19 mouse cellular contexts compared by ENCODE assay signal in the genomic region with DNA sequence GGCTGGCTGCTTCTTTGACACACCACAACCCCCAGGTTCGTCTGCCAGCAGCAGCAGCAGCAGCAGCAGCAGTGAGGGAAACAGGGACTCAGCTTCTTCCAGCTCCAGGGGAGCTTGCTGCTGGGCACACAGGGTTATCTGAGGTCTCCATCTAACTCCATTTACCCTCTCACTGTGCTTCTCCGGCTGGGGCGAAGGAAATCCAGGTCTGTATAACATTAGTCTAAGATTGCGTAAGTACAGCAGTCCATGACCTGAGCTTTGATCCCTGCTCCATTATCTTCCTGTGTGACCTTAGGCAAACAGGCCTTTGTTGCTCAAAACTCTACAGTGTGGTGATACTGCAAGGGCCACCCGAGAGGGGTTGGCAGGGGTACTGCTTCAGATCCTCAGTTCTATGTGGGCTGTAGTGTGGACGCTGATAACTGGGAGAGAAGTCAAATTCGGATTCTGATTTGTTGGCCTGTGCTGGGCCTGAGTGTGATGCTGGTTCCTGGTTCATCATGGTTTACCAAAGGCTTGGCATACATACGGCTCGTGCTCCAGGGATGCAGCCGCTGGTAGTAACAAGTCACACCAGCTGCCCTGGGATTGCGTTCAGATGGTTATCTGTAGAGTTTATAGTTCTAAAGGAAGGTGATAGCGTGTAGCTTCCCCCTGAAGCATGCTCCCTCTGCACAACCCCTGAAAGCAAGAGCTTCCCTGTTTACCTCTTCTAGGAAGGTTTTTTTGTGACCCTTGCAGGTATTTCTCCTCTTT.
DNase-seq lines count a peak whose midpoint lies in the region; ATAC-seq and TF ChIP-seq lines count a peak whose summit lies in the region.
"Had no signal": no experiment of that assay in that cellular context is flagged by ENCODE, and none has a peak within 500 bp of the region (broad histone marks: within the 10 kb centered on the region; RNA-seq: fewer than 3 reads in every experiment).

No protein-coding gene starts in this region.

- no peaks in the 10 kb centered on the region for H3K27me3 ChIP-seq in heart, embryonic 13.5 days (replicated peaks)
- no peaks in the 10 kb centered on the region for H3K27me3 ChIP-seq in heart, adult 2 months (ENCODE audit: control insufficient read depth, insufficient read depth, low read length)
- no peaks in the 10 kb centered on the region for H3K27me3 ChIP-seq in liver, adult 2 months (ENCODE audit: control insufficient read depth, insufficient read depth, low read length)
- no peaks in the 10 kb centered on the region for H3K27me3 ChIP-seq in stomach, embryonic 15.5 days (replicated peaks)
- H3K27me3 ChIP-seq: embryonic facial prominence, embryonic 12.5 days; limb, embryonic 15.5 days; midbrain, embryonic 13.5 days had no signal

- H3K4me1 ChIP-seq in heart, embryonic 13.5 days, result peaks cover 21% of the 10 kb centered on the region
- H3K4me1 ChIP-seq in heart, adult 2 months (ENCODE audit: control insufficient read depth, insufficient read depth, low read length), result peaks cover 2% of the 10 kb centered on the region; the same call in 1 of the 2 replicates
- peaks cover 19% of the 10 kb centered on the region for H3K4me1 ChIP-seq in liver, adult 2 months (ENCODE audit: control insufficient read depth, insufficient read depth, low read length)
- peaks cover 8% of the 10 kb centered on the region for H3K4me1 ChIP-seq in stomach, embryonic 15.5 days

- no peak for TF ChIP-seq EP300 in heart, adult 2 months (IDR thresholded peaks at IDR 0.05; ENCODE audit: insufficient read depth, low read depth, low read length)

- H3K4me2 ChIP-seq in heart, embryonic 13.5 days, result no peak overlapping the region
- no peak overlapping the region for H3K4me2 ChIP-seq in stomach, embryonic 15.5 days
- H3K4me2 ChIP-seq: embryonic facial prominence, embryonic 12.5 days; limb, embryonic 15.5 days; midbrain, embryonic 13.5 days had no signal

- H3K4me3 ChIP-seq in heart, embryonic 13.5 days, result no peak overlapping the region
- no peak overlapping the region for H3K4me3 ChIP-seq in heart, adult 2 months
- H3K4me3 ChIP-seq in liver, adult 2 months (ENCODE audit: insufficient read depth, low read depth, low read length), result no peak overlapping the region
- no peak overlapping the region for H3K4me3 ChIP-seq in stomach, embryonic 15.5 days (replicated peaks)
- H3K4me3 ChIP-seq: embryonic facial prominence, embryonic 12.5 days; forebrain, embryonic 10.5 days; limb, embryonic 15.5 days; midbrain, embryonic 13.5 days; myocyte had no signal

- 58% methylated on average over 12 of the region's 12 CpGs for WGBS in heart, embryonic 13.5 days
- 87% methylated on average over 12 of the region's 12 CpGs for WGBS in heart, adult 2 months
- 23% methylated on average over 12 of the region's 12 CpGs for WGBS in liver, adult 2 months
- 56% methylated on average over 12 of the region's 12 CpGs for WGBS in stomach, embryonic 15.5 days

- 0 out of 2 replicates have a peak, but pooled peaks cover 3% of the 10 kb centered on the region for H3K36me3 ChIP-seq in heart, embryonic 13.5 days
- no peaks in the 10 kb centered on the region for H3K36me3 ChIP-seq in heart, adult 2 months (ENCODE audit: control insufficient read depth, insufficient read depth, low read length)
- H3K36me3 ChIP-seq in liver, adult 2 months (ENCODE audit: control insufficient read depth, insufficient read depth, low read length), result no peaks in the 10 kb centered on the region
- H3K36me3 ChIP-seq in stomach, embryonic 15.5 days, result no peaks in the 10 kb centered on the region
- H3K36me3 ChIP-seq: embryonic facial prominence, embryonic 12.5 days; limb, embryonic 15.5 days; midbrain, embryonic 13.5 days had no signal

- H3K27ac ChIP-seq in heart, embryonic 13.5 days (replicated peaks), result peak overlapping the region; percentile 67
- no peak overlapping the region for H3K27ac ChIP-seq in heart, adult 2 months
- H3K27ac ChIP-seq in liver, adult 2 months (replicated peaks; ENCODE audit: insufficient read depth, low read depth, low read length), result peak overlapping the region; percentile 77
- H3K27ac ChIP-seq in stomach, embryonic 15.5 days, result peak overlapping the region; percentile 85
- H3K27ac ChIP-seq: embryonic facial prominence, embryonic 12.5 days; forebrain, embryonic 10.5 days; midbrain, embryonic 13.5 days had no signal

- peak; percentile 41 for DNase-seq in adrenal gland, adult 2 months
- no peak for DNase-seq in adrenal gland, postnatal 14 days
- no peak for DNase-seq in heart, adult 2 months
- DNase-seq in liver, adult 2 months (ENCODE audit: extremely low read depth, low read depth, low spot score), result peak; percentile 100
- DNase-seq in kidney, adult 9 months, result no peak
- no peak for DNase-seq in left cerebral cortex, postnatal 14 days (ENCODE audit: low spot score in 2 of 2)
- DNase-seq: cerebellum, adult 18-20 months; kidney, postnatal 10 days; layer of hippocampus, adult 9-11 months; retina, postnatal 1 day; thymus, postnatal 14 days had no signal

- ATAC-seq in heart, embryonic 13.5 days (ENCODE audit: extremely low read depth, insufficient number of reproducible peaks, low FRiP score, low TSS enrichment), result no peak
- 0 out of 2 replicates have a peak, but pooled peaks have one; percentile 30 for ATAC-seq in stomach, embryonic 15.5 days (ENCODE audit: insufficient read depth, low FRiP score, low read depth)
- ATAC-seq: activated CD4-positive, CD25-positive, alpha-beta regulatory T cell, adult 4 months; midbrain, embryonic 13.5 days had no signal

- H3K79me2 ChIP-seq in heart, adult 2 months (replicated peaks; ENCODE audit: control insufficient read depth, insufficient read depth, low read length), result no peaks in the 10 kb centered on the region
- H3K79me2 ChIP-seq in liver, adult 2 months (ENCODE audit: control insufficient read depth, insufficient read depth, low read length), result no peaks in the 10 kb centered on the region

- no peak for TF ChIP-seq CTCF in heart, adult 2 months (IDR thresholded peaks at IDR 0.05)
- TF ChIP-seq CTCF in liver, adult 2 months (IDR thresholded peaks at IDR 0.05; ENCODE audit: low read depth, low read length), result no peak

- H3K9me3 ChIP-seq in heart, embryonic 13.5 days, result peaks cover 4% of the 10 kb centered on the region; the same call in 1 of the 2 replicates
- no peaks in the 10 kb centered on the region for H3K9me3 ChIP-seq in stomach, embryonic 15.5 days
- H3K9me3 ChIP-seq: embryonic facial prominence, embryonic 12.5 days; limb, embryonic 15.5 days; midbrain, embryonic 13.5 days had no signal

- no peak overlapping the region; the same call in 1 of the 2 replicates for H3K9ac ChIP-seq in heart, embryonic 13.5 days
- H3K9ac ChIP-seq in heart, adult 2 months (ENCODE audit: low read depth, low read length), result no peak overlapping the region
- peak overlapping the region; percentile 15 for H3K9ac ChIP-seq in liver, adult 2 months (ENCODE audit: low read depth, low read length)
- no peak overlapping the region for H3K9ac ChIP-seq in stomach, embryonic 15.5 days
- H3K9ac ChIP-seq: embryonic facial prominence, embryonic 12.5 days; limb, embryonic 15.5 days; midbrain, embryonic 13.5 days had no signal

- TF ChIP-seq POLR2A in heart, adult 2 months (IDR thresholded peaks at IDR 0.05; ENCODE audit: insufficient read depth, low read depth, low read length), result no peak
- no peak for TF ChIP-seq POLR2A in liver, adult 2 months (IDR thresholded peaks at IDR 0.05; ENCODE audit: extremely low read depth, insufficient read depth, low read length)

- intact Hi-C loops in heart, adult 2 months (cut with DNase I), result no loop called here
- intact Hi-C loops in left cerebral cortex, postnatal 14 days (cut with DNase I), result no loop called here

Comparison
In these comparisons a context has a peak if more than half of its experiments do, and no peak if none do; other contexts are left out.
1. DNase-seq: peak in adrenal gland, adult 2 months (single experiment) and liver, adult 2 months (single experiment); none in adrenal gland, postnatal 14 days (single experiment), heart, adult 2 months (0 of 2), kidney, adult 9 months (single experiment) and left cerebral cortex, postnatal 14 days (0 of 2).